Mouse (Mus musculus) CH12.LX (cell line): Measurements from ENCODE around the gene Clca2.

ENCODE experiments used
- BHLHE40 ChIP-seq: IDR thresholded peaks from 2 replicates; pipeline ENCODE4 v1.6.1; 2011; ENCODE audit warnings: mild to moderate bottlenecking, low read depth, low read length, improper control_type of control experiment
- CTCF ChIP-seq, 2 experiments: IDR thresholded peaks in 1 of 2; conservative IDR thresholded peaks in 1 of 2; 2 replicates each; pipeline ENCODE4 v1.5.1; 2011 to 2012; ENCODE audit warnings: low read depth in 2 of 2, low read length in 2 of 2, improper control_type of control experiment in 1 of 2, inconsistent platforms in 1 of 2, mild to moderate bottlenecking in 1 of 2, moderate library complexity in 1 of 2
- E2F4 ChIP-seq: IDR thresholded peaks from 2 replicates; pipeline ENCODE4 v1.6.1; 2011; ENCODE audit warnings: low read depth, low read length, improper control_type of control experiment; ENCODE audit not compliant: insufficient replicate concordance
- ELF1 ChIP-seq: IDR thresholded peaks from 2 replicates; pipeline ENCODE4 v1.6.1; 2014; ENCODE audit warnings: low read depth, mild to moderate bottlenecking, inconsistent platforms, low read length, improper control_type of control experiment
- MXI1 ChIP-seq: IDR thresholded peaks from 2 replicates; pipeline ENCODE4 v1.6.1; 2011; ENCODE audit warnings: mild to moderate bottlenecking, low read depth, low read length, improper control_type of control experiment
- MYC ChIP-seq: IDR thresholded peaks from 2 replicates; pipeline ENCODE4 v1.6.1; 2011; ENCODE audit warnings: low read depth, mild to moderate bottlenecking, improper control_type of control experiment, low read length
- USF1 ChIP-seq: IDR thresholded peaks from 2 replicates; pipeline ENCODE4 v1.6.1; 2014; ENCODE audit warnings: low read depth, mild to moderate bottlenecking, inconsistent platforms, low read length, improper control_type of control experiment
- ZMIZ1 ChIP-seq: IDR thresholded peaks from 2 replicates; pipeline ENCODE4 v1.6.1; 2012; ENCODE audit warnings: low read depth, mild to moderate bottlenecking, inconsistent platforms, low read length, improper control_type of control experiment
- ZNF384 ChIP-seq: IDR thresholded peaks from 2 replicates; pipeline ENCODE4 v1.6.1; 2012; ENCODE audit warnings: low read depth, low read length, improper control_type of control experiment, inconsistent platforms

DNA sequence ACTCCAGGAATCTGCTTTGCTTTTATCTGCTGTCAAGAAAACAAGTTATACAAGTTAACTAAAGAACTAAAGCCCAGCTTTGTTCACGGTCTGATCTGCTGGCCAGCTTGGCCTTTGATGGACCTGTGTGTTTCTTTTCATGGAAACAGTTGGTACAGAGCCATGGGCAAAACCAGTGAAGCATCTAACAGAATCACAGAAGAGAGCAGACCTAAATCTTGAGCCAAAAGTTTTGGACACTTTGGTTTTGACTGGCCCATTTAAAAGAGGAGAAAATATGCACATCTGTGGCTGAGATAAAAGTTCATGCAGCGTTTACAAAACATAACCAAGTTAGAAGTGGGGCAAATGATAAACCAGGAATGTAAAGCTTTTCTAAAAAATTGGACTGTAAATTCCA is 4.1 kb upstream of the Clca2 start:
- no peak for TF ChIP-seq BHLHE40
- no peak for TF ChIP-seq CTCF (conservative IDR thresholded peaks at IDR 0.05 in 1 of 2, IDR thresholded peaks at IDR 0.05 in 1 of 2; ENCODE audit: low read depth in 2 of 2, low read length in 2 of 2)
- no peak for TF ChIP-seq E2F4
- TF ChIP-seq USF1, result no peak
- no peak for TF ChIP-seq MYC
- TF ChIP-seq ELF1, result no peak
- TF ChIP-seq ZMIZ1, result no peak
- no peak for TF ChIP-seq ZNF384
- no peak for TF ChIP-seq MXI1
